Mouse (Mus musculus) layer of hippocampus, adult 9-11 months (tissue): ENCODE measurements at regions not wholly inside any gene's neighbourhood (a gene's known extent, or its start where the extent isn't known, plus 50 kb on each side); places are given as distances from the start of the nearest gene placed in this dataset.

ENCODE experiments used
- DNase-seq: peaks from one replicate; pipeline ENCODE4 v3.0.0; 2022

GRCm38 (mm10) chrX:61119499-61119898, 65.9 kb downstream of the Cdr1 start:
- peak; percentile 77 for DNase-seq

- no peak for DNase-seq
These were observed 68.0 kb downstream of the Cdr1 start for GRCm38 (mm10) chrX:61117368-61117767.

GRCm38 (mm10) chrX:61116010-61116447, 69.3 kb downstream of the Cdr1 start:
- peak; percentile 29 for DNase-seq
